Mouse (Mus musculus): ENCODE measurements at regions not wholly inside any gene's neighbourhood (a gene's known extent, or its start where the extent isn't known, plus 50 kb on each side); places are given as distances from the start of the nearest gene placed in this dataset.

DNA sequence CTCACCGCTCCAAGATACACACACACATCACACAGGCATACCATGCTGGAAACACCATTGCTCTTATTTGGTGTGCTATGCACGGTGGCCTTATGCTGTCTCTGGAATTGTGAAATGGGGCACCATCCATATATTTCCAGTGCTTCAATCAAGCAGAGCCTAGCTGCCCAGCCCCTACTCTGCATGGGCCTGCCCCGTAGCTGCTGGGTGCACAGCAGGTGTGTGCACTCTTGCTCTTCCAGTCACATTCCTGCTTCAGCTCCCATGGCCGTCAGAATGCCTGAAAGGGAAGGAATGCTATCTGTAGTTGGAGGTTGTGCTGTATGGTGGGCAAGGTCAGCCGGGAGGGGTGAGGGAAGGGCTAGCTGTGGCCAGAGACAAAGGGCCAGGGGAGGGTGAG is 144.6 kb downstream of the Efnb1 start:
- no peak overlapping the region for H3K27ac ChIP-seq (ENCODE audit: insufficient read depth, low read length)
- H3K4me1 ChIP-seq (ENCODE audit: control insufficient read depth, insufficient read depth, low read length), result no peaks in the 10 kb centered on the region
- no peak overlapping the region for H3K4me3 ChIP-seq (ENCODE audit: insufficient read depth, low read length)
- TF ChIP-seq CTCF (IDR thresholded peaks at IDR 0.05; ENCODE audit: borderline replicate concordance, insufficient read depth, low read length), result no peak
- TF ChIP-seq POLR2A (IDR thresholded peaks at IDR 0.05; ENCODE audit: low read depth, low read length), result no peak

DNA sequence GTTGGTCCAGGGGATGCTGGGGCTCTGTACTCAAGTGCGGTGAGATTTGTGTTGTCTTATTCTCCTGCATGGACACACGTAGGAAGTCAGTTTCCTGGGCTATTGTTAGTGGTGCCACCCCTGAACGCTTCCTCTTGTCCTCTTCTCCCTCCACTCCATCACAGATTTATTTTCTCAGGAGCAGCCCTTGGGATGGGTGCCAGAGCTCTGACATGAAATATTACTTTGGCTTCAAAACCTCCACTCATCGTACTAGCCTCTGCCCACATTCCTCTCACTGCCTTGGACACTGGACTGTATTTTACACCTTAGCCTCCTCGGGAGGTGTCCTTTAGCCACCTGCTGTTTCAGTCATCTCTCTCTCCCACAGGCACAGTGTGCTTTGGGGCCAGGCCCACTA is 139.6 kb downstream of the Efnb1 start:
- no peak for TF ChIP-seq POLR2A (IDR thresholded peaks at IDR 0.05; ENCODE audit: low read depth, low read length)
- no peak for TF ChIP-seq CTCF (IDR thresholded peaks at IDR 0.05; ENCODE audit: borderline replicate concordance, insufficient read depth, low read length)
- no peak overlapping the region for H3K27ac ChIP-seq (ENCODE audit: insufficient read depth, low read length)
- no peak overlapping the region for H3K4me3 ChIP-seq (ENCODE audit: insufficient read depth, low read length)
- no peaks in the 10 kb centered on the region for H3K4me1 ChIP-seq (ENCODE audit: control insufficient read depth, insufficient read depth, low read length)

DNA sequence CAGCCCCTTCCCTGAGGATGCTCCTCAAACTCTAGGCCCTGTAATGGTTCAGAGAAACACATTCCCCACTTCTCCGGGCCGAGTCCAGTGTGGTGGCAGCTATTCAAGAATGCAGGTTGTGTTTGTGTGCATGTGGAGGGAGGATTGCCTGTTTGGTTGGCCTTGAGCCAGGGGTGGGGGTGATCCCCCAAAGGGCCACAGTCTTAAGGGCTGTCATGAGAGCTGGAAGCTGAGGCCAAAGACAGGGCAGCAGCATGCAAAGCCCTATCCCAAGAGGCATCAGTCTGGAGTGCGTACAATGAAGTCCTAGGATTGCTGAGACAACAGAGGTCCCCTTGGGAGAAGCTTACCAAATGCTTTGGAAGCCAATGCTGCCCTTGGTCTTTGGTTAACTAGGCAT is 136.0 kb downstream of the Efnb1 start:
- Histone ChIP-seq H3K4me3 (ENCODE audit: insufficient read depth, low read length) (no peak overlapping the region), H3K4me1 (ENCODE audit: control insufficient read depth, insufficient read depth, low read length) (no peaks in the 10 kb centered on the region), H3K27ac (ENCODE audit: insufficient read depth, low read length) (no peak overlapping the region)
- TF ChIP-seq CTCF (IDR thresholded peaks at IDR 0.05; ENCODE audit: borderline replicate concordance, insufficient read depth, low read length) (no peak), POLR2A (IDR thresholded peaks at IDR 0.05; ENCODE audit: low read depth, low read length) (no peak)

DNA sequence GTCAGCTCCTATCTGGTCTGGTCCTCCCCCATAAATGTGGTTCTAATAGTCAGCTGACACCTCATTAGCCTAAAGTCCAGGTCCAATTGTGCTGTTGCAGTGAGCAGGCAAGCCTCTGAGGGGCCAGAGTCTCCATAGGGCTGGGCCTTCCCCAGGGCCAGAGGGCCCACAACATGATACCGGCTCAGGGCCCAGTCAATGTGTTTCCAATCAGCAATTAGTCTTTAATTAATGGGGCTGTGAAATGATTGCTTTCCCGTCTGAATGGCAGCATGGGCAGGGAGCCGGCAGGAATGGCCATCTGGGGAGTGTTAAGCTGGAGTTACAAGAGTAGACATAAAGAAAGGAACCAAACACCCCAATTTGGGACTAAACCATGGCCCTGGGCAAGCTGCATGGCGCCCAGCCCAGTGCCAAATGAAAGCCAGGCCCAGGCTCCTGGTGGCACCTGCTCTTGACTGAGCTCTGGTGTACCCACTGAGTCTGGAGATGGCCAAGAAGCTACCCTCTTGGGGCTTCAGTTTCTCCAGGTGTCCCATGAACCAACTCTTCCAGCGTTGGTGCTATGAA is 113.2 kb downstream of the Efnb1 start:
- Histone ChIP-seq H3K4me3 (ENCODE audit: insufficient read depth, low read length) (no peak overlapping the region), H3K4me1 (ENCODE audit: control insufficient read depth, insufficient read depth, low read length) (no peaks in the 10 kb centered on the region), H3K27ac (ENCODE audit: insufficient read depth, low read length) (no peak overlapping the region)
- no peak for TF ChIP-seq CTCF (IDR thresholded peaks at IDR 0.05; ENCODE audit: borderline replicate concordance, insufficient read depth, low read length)
- no peak for TF ChIP-seq POLR2A (IDR thresholded peaks at IDR 0.05; ENCODE audit: low read depth, low read length)

DNA sequence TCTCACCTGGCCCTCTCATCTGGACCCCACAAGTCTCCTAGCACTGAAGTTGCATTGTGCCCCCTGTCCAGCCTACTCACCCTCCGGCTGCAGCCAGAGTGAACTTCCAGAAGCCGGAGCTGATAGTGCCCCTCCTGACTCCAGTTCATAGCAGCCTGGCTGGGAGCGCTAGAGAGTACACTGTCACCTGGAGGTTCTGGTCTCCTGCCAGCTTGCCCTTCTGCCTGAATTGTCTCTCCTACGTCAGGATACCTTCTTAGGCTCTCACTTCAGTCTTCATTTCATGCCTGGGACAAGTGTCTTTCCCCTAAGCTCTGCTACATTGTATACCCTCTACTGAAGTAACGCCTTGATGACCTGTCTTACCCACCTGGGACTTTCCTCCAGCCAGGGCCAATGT is 112.3 kb downstream of the Efnb1 start:
- TF ChIP-seq POLR2A (IDR thresholded peaks at IDR 0.05; ENCODE audit: low read depth, low read length) (no peak), CTCF (IDR thresholded peaks at IDR 0.05; ENCODE audit: borderline replicate concordance, insufficient read depth, low read length) (no peak)
- no peak overlapping the region for H3K27ac ChIP-seq (ENCODE audit: insufficient read depth, low read length)
- H3K4me1 ChIP-seq (ENCODE audit: control insufficient read depth, insufficient read depth, low read length), result no peaks in the 10 kb centered on the region
- no peak overlapping the region for H3K4me3 ChIP-seq (ENCODE audit: insufficient read depth, low read length)

DNA sequence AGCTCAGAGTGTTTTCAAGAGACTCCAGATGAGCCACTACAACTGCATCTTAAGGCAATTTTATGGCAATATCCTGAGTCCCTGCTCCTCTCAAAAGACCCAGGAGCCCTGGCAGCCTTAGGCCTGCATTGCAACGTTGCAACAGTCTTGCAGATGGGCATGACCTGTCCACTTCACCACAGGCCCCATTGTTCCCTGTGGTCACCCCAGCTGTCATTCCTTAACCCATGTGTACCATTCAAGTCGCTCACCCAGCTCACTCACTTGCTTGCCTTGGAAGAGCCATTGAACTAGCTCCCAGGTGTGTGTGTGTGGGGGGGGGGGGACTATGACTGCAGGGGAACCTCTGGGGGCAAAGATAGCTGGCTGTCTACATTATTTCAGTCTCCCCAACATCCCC is 110.8 kb downstream of the Efnb1 start:
- Histone ChIP-seq H3K4me3 (ENCODE audit: insufficient read depth, low read length) (no peak overlapping the region), H3K27ac (ENCODE audit: insufficient read depth, low read length) (no peak overlapping the region), H3K4me1 (ENCODE audit: control insufficient read depth, insufficient read depth, low read length) (peaks cover 5% of the 10 kb centered on the region; the same call in 1 of the 2 replicates)
- TF ChIP-seq CTCF (IDR thresholded peaks at IDR 0.05; ENCODE audit: borderline replicate concordance, insufficient read depth, low read length) (no peak), POLR2A (IDR thresholded peaks at IDR 0.05; ENCODE audit: low read depth, low read length) (no peak)

DNA sequence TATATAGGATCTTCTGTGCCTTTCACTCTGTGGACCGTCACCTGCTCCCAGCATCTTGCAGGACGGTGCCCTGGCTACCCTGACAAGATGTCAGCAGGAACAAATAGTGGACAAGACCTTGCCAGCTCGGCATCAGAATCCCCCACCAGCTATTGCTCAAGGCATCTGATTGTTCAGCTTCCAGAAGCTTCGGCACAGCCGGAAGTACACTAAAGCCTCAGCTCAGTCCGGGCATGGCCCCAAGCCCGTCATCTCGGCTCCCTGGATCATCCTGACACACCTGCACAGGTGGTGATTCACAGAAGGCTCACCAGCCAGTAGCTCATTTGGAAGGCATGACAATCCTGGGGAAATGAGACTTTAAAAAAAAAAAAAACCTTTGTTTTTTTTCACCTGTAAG is 110.1 kb downstream of the Efnb1 start:
- no peak overlapping the region for H3K27ac ChIP-seq (ENCODE audit: insufficient read depth, low read length)
- peaks cover 8% of the 10 kb centered on the region; the same call in 1 of the 2 replicates for H3K4me1 ChIP-seq (ENCODE audit: control insufficient read depth, insufficient read depth, low read length)
- H3K4me3 ChIP-seq (ENCODE audit: insufficient read depth, low read length), result no peak overlapping the region
- TF ChIP-seq CTCF (IDR thresholded peaks at IDR 0.05; ENCODE audit: borderline replicate concordance, insufficient read depth, low read length), result no peak
- TF ChIP-seq POLR2A (IDR thresholded peaks at IDR 0.05; ENCODE audit: low read depth, low read length), result no peak

DNA sequence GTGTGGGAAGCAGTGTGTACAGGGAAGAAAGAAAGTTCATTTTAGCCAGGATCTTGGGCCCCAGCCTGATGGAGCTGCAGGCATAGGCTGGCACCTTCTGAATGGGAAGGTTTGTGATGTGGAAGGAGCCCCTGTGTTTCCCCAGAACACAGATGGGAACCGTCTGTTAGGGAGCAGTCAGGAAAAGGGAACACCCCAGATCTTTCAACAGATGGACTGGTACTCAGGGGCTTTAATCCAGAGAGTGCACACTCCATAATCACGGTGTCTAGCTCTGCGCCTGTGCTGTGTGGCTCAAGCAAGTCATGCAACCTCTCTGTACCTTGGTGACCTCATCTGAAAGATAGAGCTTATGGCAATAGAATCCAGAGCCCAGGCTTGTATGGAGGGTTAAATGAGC is 109.6 kb downstream of the Efnb1 start:
- Histone ChIP-seq H3K4me3 (ENCODE audit: insufficient read depth, low read length) (no peak overlapping the region), H3K27ac (ENCODE audit: insufficient read depth, low read length) (no peak overlapping the region), H3K4me1 (ENCODE audit: control insufficient read depth, insufficient read depth, low read length) (peaks cover 8% of the 10 kb centered on the region; the same call in 1 of the 2 replicates)
- TF ChIP-seq CTCF (IDR thresholded peaks at IDR 0.05; ENCODE audit: borderline replicate concordance, insufficient read depth, low read length), result no peak
- TF ChIP-seq POLR2A (IDR thresholded peaks at IDR 0.05; ENCODE audit: low read depth, low read length), result no peak

DNA sequence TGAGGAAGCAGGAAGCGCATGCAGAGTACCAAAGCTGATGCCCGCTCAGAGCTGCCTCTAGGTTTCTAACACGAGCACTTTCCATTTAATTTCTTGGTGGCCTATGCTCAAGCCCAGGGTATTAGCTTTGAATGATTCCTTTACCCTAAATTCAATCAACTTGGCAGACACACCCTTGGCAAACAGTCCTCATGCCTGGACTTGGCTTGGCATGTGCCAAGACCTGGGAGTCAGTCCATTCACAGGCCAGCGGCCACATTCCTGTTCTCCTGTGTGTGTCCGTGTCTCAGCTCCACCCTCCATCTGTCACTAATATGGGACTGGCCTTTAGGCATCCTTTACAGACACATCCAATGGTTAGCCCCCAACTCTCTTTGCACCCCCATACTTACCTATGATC is 107.3 kb downstream of the Efnb1 start:
- TF ChIP-seq POLR2A (IDR thresholded peaks at IDR 0.05; ENCODE audit: low read depth, low read length), result no peak
- TF ChIP-seq CTCF (IDR thresholded peaks at IDR 0.05; ENCODE audit: borderline replicate concordance, insufficient read depth, low read length), result no peak
- Histone ChIP-seq H3K27ac (ENCODE audit: insufficient read depth, low read length) (no peak overlapping the region), H3K4me3 (ENCODE audit: insufficient read depth, low read length) (no peak overlapping the region), H3K4me1 (ENCODE audit: control insufficient read depth, insufficient read depth, low read length) (peaks cover 13% of the 10 kb centered on the region)

DNA sequence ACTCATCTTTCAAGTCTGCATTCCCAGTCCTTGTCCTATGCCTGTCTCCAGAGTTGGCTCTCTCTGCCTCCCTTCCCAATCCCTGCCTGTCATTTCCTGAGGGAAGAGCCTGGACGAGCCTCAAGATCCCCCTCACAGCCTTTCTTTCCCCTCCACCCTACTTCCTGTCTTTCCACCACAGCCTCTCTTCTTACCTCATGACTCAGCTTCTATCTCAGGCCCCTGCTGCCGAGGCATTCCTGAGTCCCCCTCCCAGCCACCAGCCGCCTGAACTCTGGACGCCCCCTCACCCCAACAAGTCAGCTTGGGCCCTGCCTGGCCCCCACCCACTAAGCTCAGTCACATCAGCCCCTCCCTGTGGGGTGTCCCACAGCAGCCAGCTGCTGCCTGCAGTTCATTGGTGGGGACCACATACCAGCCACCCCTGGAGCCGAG is 105.8 kb downstream of the Efnb1 start:
- Histone ChIP-seq H3K4me3 (ENCODE audit: insufficient read depth, low read length) (no peak overlapping the region), H3K27ac (ENCODE audit: insufficient read depth, low read length) (peak overlapping the region; percentile 77), H3K4me1 (ENCODE audit: control insufficient read depth, insufficient read depth, low read length) (peaks cover 13% of the 10 kb centered on the region)
- no peak for TF ChIP-seq POLR2A (IDR thresholded peaks at IDR 0.05; ENCODE audit: low read depth, low read length)
- no peak for TF ChIP-seq CTCF (IDR thresholded peaks at IDR 0.05; ENCODE audit: borderline replicate concordance, insufficient read depth, low read length)
